In genomic region chr9:72753741-72754140, GRCm38 (mm10) we compare ENCODE assay signal across 10 mouse cellular contexts. TPM values are rescaled to one million over a fixed set of nuclear protein-coding genes. Genes with fewer than 3 reads are reported as not detected.
DNase-seq lines count a peak whose midpoint lies in the region; ATAC-seq and TF ChIP-seq lines count a peak whose summit lies in the region.
"Had no signal": no experiment of that assay in that cellular context is flagged by ENCODE, and none has a peak within 500 bp of the region (broad histone marks: within the 10 kb centered on the region; RNA-seq: fewer than 3 reads in every experiment).

No protein-coding gene starts in this region.

- no peaks in the 10 kb centered on the region for H3K27me3 ChIP-seq in forebrain, postnatal 0 days (ENCODE audit: insufficient read depth, low read length)
- H3K27me3 ChIP-seq in myocyte (ENCODE audit: control insufficient read depth, insufficient read depth, insufficient read length): no peaks in the 10 kb centered on the region

- H3K79me2 ChIP-seq in myocyte (ENCODE audit: control insufficient read depth, insufficient read depth): no peaks in the 10 kb centered on the region

- 9% methylated on average over 7 of the region's 7 CpGs for WGBS in forebrain, postnatal 0 days

- peak; percentile 68 for DNase-seq in brain, adult 2 months (ENCODE audit: low read depth, low spot score)
- peak; percentile 69 to 77 for DNase-seq in cerebellum, postnatal 14 days
- no peak for DNase-seq in forebrain, postnatal 0 days
- no peak for DNase-seq in adrenal gland, postnatal 14 days
- no peak for DNase-seq in kidney, adult 9 months
- no peak for DNase-seq in right cerebral cortex, adult 2 months (ENCODE audit: low spot score in 2 of 2)
- DNase-seq: gastrocnemius, postnatal 25 days; kidney, postnatal 36 days had no signal

- peaks cover 6% of the 10 kb centered on the region for H3K36me3 ChIP-seq in forebrain, postnatal 0 days (ENCODE audit: insufficient read depth)
- H3K36me3 ChIP-seq in myocyte (ENCODE audit: control insufficient read depth, insufficient read depth): peaks cover 7% of the 10 kb centered on the region

- ATAC-seq in forebrain, postnatal 0 days: peak; percentile 45

- H3K9me3 ChIP-seq in forebrain, postnatal 0 days (ENCODE audit: low read length): no peaks in the 10 kb centered on the region

- no peak overlapping the region for H3K27ac ChIP-seq in forebrain, postnatal 0 days (ENCODE audit: low read depth, low read length)
- H3K27ac ChIP-seq: macrophage had no signal

- H3ac ChIP-seq in myocyte (ENCODE audit: control insufficient read depth, insufficient read length): no peak overlapping the region

- H3K4me3 ChIP-seq in forebrain, postnatal 0 days (ENCODE audit: low read depth, low read length): no peak overlapping the region
- H3K4me3 ChIP-seq in myocyte: no peak overlapping the region

- H3K9ac ChIP-seq in forebrain, postnatal 0 days: no peak overlapping the region

- TF ChIP-seq CTCF in forebrain, postnatal 0 days (IDR thresholded peaks at IDR 0.05; ENCODE audit: low read depth): no peak

- no peak for TF ChIP-seq POLR2A in myocyte (IDR thresholded peaks at IDR 0.05; ENCODE audit: insufficient read length, low read depth)

- H3K4me1 ChIP-seq in forebrain, postnatal 0 days (ENCODE audit: insufficient read depth): 0 out of 2 replicates have a peak, but pooled peaks cover 2% of the 10 kb centered on the region

- no peak overlapping the region for H3K4me2 ChIP-seq in forebrain, postnatal 0 days (ENCODE audit: low read depth)
- H3K4me2 ChIP-seq in myocyte (ENCODE audit: low read depth): peak overlapping the region; percentile 2

TF ChIP-seq in myocyte, 11 proteins besides CTCF, POLR2A, EP300 and RAD21:
- no peak for TF ChIP-seq USF1 (IDR thresholded peaks at IDR 0.05; ENCODE audit: low read depth)
- no peak for TF ChIP-seq REST (IDR thresholded peaks at IDR 0.05; ENCODE audit: insufficient read depth, insufficient read length)
- no peak for TF ChIP-seq CEBPB (IDR thresholded peaks at IDR 0.05; ENCODE audit: insufficient read depth, poor library complexity, severe bottlenecking)
- no peak for TF ChIP-seq TCF12 (IDR thresholded peaks at IDR 0.05; ENCODE audit: insufficient read depth, poor library complexity, severe bottlenecking)
- TF ChIP-seq MYOD1 (IDR thresholded peaks at IDR 0.05; ENCODE audit: control insufficient read depth in 1 of 3, insufficient read length in 2 of 3, low read depth in 2 of 3): no peak
- TF ChIP-seq POLR2AphosphoS2 (IDR thresholded peaks at IDR 0.05; ENCODE audit: insufficient read length, low read depth): no peak
- no peak for TF ChIP-seq MAX (IDR thresholded peaks at IDR 0.05; ENCODE audit: low read depth)
- TF ChIP-seq E2F4 (IDR thresholded peaks at IDR 0.05; ENCODE audit: insufficient read depth): no peak
- no peak for TF ChIP-seq SRF (IDR thresholded peaks at IDR 0.05; ENCODE audit: control insufficient read depth, insufficient read length, low read depth)
- no peak for TF ChIP-seq TCF3 (IDR thresholded peaks at IDR 0.05; ENCODE audit: insufficient read length, low read depth)
- no peak for TF ChIP-seq MYOG (IDR thresholded peaks at IDR 0.05; ENCODE audit: control insufficient read depth in 1 of 3, insufficient read depth in 1 of 3, insufficient read length in 2 of 3, low read depth in 2 of 3)
TF ChIP-seq in myocyte: peak in this region for 0.

RNA-seq across cellular contexts. Expression of gene Prtg, which starts 52.9 kb away (rescaled TPM):
- 0.62 and 0.76 TPM in 2 replicates for total RNA-seq in forebrain, postnatal 0 days (2014; rRNA removed)
- 0.11 and 0.18 TPM in 2 replicates for polyA plus RNA-seq in forebrain, postnatal 0 days (2015; fragmentation: Nextera tagmentation; extraction: Ambion mirVana)
- polyA plus RNA-seq in myocyte (2012; fragmentation: generic; extraction: Trizol): 0.06 TPM
- total RNA-seq in adrenal gland, postnatal 14 days (2021): 0.22 and 0.45 TPM in 2 replicates
- polyA plus RNA-seq: macrophage had no signal

Comparison
In these comparisons a context has a peak if more than half of its experiments do, and no peak if none do; other contexts are left out.
1. DNase-seq: peak in brain, adult 2 months (single experiment) and cerebellum, postnatal 14 days (2 of 2); none in forebrain, postnatal 0 days (single experiment), adrenal gland, postnatal 14 days (single experiment), kidney, adult 9 months (single experiment) and right cerebral cortex, adult 2 months (0 of 2).